Mouse (Mus musculus) brain, embryonic 14.5 days (tissue): ENCODE data around the gene Dusp6.

ENCODE experiments used
- CTCF ChIP-seq: fragments of 200-500 bp; IDR thresholded peaks from 2 replicates; pipeline ENCODE4 v1.5.1; 2012; ENCODE audit warnings: inconsistent platforms, mild to moderate bottlenecking, moderate library complexity, borderline replicate concordance; ENCODE audit not compliant: insufficient read depth, insufficient read length; ENCODE audit errors: extremely low read depth
- POLR2A ChIP-seq: fragments of 200-500 bp; IDR thresholded peaks from 2 replicates; pipeline ENCODE4 v1.6.1; 2012; ENCODE audit warnings: mild to moderate bottlenecking, inconsistent platforms, borderline replicate concordance; ENCODE audit not compliant: poor library complexity, insufficient read depth, insufficient read length, severe bottlenecking; ENCODE audit errors: extremely low read depth

DNA sequence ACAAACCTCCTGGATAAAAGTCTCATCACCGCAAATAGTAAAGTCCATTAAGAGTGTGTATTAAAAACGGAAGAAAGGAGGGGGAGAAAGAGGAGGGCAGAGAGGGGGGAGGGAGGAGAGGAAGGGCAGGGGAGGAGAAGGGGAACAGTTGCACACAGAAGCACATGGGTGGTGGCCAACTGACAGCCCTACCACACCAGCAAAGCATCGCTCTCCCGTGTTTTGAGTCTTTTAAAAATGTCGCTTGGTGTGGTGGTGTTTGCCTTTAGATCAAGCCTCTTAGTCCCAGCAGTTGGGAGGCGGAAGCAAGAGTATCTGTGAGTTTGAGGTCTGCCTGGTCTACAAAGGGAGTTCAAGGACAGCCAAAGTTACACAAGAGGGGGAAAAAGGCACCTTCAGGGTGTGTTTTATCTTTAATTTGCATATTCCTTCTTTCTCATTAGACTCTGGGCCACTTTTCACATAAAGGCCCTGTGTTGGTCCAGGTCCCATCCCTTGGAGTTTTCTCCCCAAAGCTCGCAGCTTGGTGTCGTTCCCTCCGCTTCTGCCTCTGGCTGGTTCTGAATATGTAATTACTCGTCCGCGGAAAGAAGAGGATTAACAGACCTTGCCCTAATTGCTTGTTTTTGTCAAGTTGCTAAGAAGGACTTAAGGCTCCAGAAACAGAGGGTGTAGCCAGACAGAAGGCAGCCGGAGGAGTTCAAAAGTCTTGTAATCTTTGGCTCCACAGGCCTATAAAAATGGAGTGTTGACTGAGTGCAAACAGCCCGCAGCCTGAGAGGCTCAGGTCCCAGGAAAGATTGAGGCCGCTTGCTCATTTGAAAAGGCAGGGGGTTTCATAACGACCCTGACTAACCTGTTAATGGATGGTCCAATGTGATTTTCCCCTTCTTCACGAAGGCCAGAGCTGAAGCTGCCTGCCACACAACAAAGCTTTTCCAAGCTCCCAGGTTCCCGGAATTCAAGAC lies 35.6 kb downstream of the Dusp6 start:
- TF ChIP-seq CTCF (no peak), POLR2A (no peak)
